In genomic region chr9:50617794-50618330, GRCm38 (mm10) we compare ENCODE assay signal across 7 mouse cellular contexts. TPM values are rescaled to one million over a fixed set of nuclear protein-coding genes. Genes with fewer than 3 reads are reported as not detected.
DNase-seq lines count a peak whose midpoint lies in the region; ATAC-seq and TF ChIP-seq lines count a peak whose summit lies in the region.

No protein-coding gene starts in this region.

- H3K36me3 ChIP-seq in megakaryocyte, embryonic 14.5 days (replicated peaks; ENCODE audit: low read length) = peaks cover 28% of the 10 kb centered on the region
- peaks cover 20% of the 10 kb centered on the region for H3K36me3 ChIP-seq in forebrain, postnatal 0 days (ENCODE audit: insufficient read depth)
- peaks cover 25% of the 10 kb centered on the region for H3K36me3 ChIP-seq in liver, embryonic 12.5 days
- 0 out of 2 replicates have a peak, but pooled peaks cover 2% of the 10 kb centered on the region for H3K36me3 ChIP-seq in stomach, postnatal 0 days (ENCODE audit: control insufficient read depth, insufficient read depth, low read length)

- no peak for ATAC-seq in megakaryocyte, adult 5-6 weeks (ENCODE audit: poor library complexity, severe bottlenecking)
- no peak for ATAC-seq in forebrain, postnatal 0 days
- no peak for ATAC-seq in liver, embryonic 12.5 days
- ATAC-seq in stomach, postnatal 0 days (ENCODE audit: low FRiP score, low TSS enrichment) = no peak

- no peak for TF ChIP-seq CTCF in forebrain, postnatal 0 days (IDR thresholded peaks at IDR 0.05; ENCODE audit: low read depth)
- no peak for TF ChIP-seq CTCF in stomach, postnatal 0 days (IDR thresholded peaks at IDR 0.05; ENCODE audit: low read depth)

- 64% methylated on average over 9 of the region's 9 CpGs for WGBS in forebrain, postnatal 0 days
- 52% methylated on average over 9 of the region's 9 CpGs for WGBS in liver, embryonic 12.5 days (ENCODE audit: insufficient replicate concordance)
- WGBS in stomach, postnatal 0 days = 60% methylated on average over 9 of the region's 9 CpGs

- peaks cover 31% of the 10 kb centered on the region for H3K4me1 ChIP-seq in megakaryocyte, embryonic 14.5 days
- H3K4me1 ChIP-seq in forebrain, postnatal 0 days (ENCODE audit: insufficient read depth) = no peaks in the 10 kb centered on the region
- peaks cover 20% of the 10 kb centered on the region for H3K4me1 ChIP-seq in liver, embryonic 12.5 days
- no peaks in the 10 kb centered on the region; the same call in 1 of the 2 replicates for H3K4me1 ChIP-seq in stomach, postnatal 0 days (replicated peaks; ENCODE audit: control insufficient read depth, insufficient read depth)

- H3K9me3 ChIP-seq in megakaryocyte, embryonic 14.5 days = no peaks in the 10 kb centered on the region
- no peaks in the 10 kb centered on the region for H3K9me3 ChIP-seq in forebrain, postnatal 0 days (ENCODE audit: low read length)
- H3K9me3 ChIP-seq in liver, embryonic 12.5 days (replicated peaks) = no peaks in the 10 kb centered on the region
- no peaks in the 10 kb centered on the region for H3K9me3 ChIP-seq in stomach, postnatal 0 days (ENCODE audit: control insufficient read depth, low read length)

- no peak overlapping the region for H3K9ac ChIP-seq in forebrain, postnatal 0 days
- H3K9ac ChIP-seq in liver, embryonic 12.5 days = peak overlapping the region; percentile 93; the same call in 1 of the 2 replicates
- H3K9ac ChIP-seq in stomach, postnatal 0 days (ENCODE audit: low read length) = no peak overlapping the region

- peak overlapping the region; percentile 80 for H3K4me2 ChIP-seq in forebrain, postnatal 0 days (ENCODE audit: low read depth)
- H3K4me2 ChIP-seq in liver, embryonic 12.5 days = peak overlapping the region; percentile 84
- H3K4me2 ChIP-seq in stomach, postnatal 0 days (replicated peaks; ENCODE audit: low read depth) = peak overlapping the region; percentile 80

- H3K4me3 ChIP-seq in megakaryocyte, embryonic 14.5 days (replicated peaks) = peak overlapping the region; percentile 99
- H3K4me3 ChIP-seq in forebrain, postnatal 0 days (ENCODE audit: low read depth, low read length) = peak overlapping the region; percentile 95; the same call in 1 of the 2 replicates
- H3K4me3 ChIP-seq in liver, embryonic 12.5 days = peak overlapping the region; percentile 98
- H3K4me3 ChIP-seq in stomach, postnatal 0 days (ENCODE audit: low read depth, low read length) = peak overlapping the region; percentile 92

- no peak for TF ChIP-seq EP300 in stomach, postnatal 0 days (optimal IDR thresholded peaks at IDR 0.05)

- no peak for DNase-seq in forebrain, postnatal 0 days
- DNase-seq in stomach, postnatal 0 days (ENCODE audit: low spot score) = no peak
- DNase-seq in cerebellum, postnatal 36 days = no peak
- DNase-seq in right cerebral cortex, postnatal 14 days = no peak

- H3K27ac ChIP-seq in forebrain, postnatal 0 days (ENCODE audit: low read depth, low read length) = no peak overlapping the region
- no peak overlapping the region for H3K27ac ChIP-seq in liver, embryonic 12.5 days
- H3K27ac ChIP-seq in stomach, postnatal 0 days (replicated peaks) = no peak overlapping the region

- peaks cover 1% of the 10 kb centered on the region for H3K27me3 ChIP-seq in megakaryocyte, embryonic 14.5 days (replicated peaks)
- no peaks in the 10 kb centered on the region for H3K27me3 ChIP-seq in forebrain, postnatal 0 days (ENCODE audit: insufficient read depth, low read length)
- no peaks in the 10 kb centered on the region for H3K27me3 ChIP-seq in liver, embryonic 12.5 days (replicated peaks)
- H3K27me3 ChIP-seq in stomach, postnatal 0 days (ENCODE audit: control insufficient read depth, insufficient read depth, low read length) = no peaks in the 10 kb centered on the region

RNA-seq across cellular contexts. Expression of gene Nkapd1, which starts 0.6 kb away (rescaled TPM):
- polyA plus RNA-seq in megakaryocyte, embryonic 14.5 days (2012; ENCODE audit: insufficient read depth, low replicate concordance) = 2.9 and 3.9 TPM in 2 replicates
- total RNA-seq in megakaryocyte, adult 5-6 weeks (2015) = 19.6 and 26.2 TPM in 2 replicates
- total RNA-seq in megakaryocyte, adult 5-6 weeks (2017) = 22.4 and 25.3 TPM in 2 replicates
- total RNA-seq in forebrain, postnatal 0 days (2014; rRNA removed) = 19.0 and 20.5 TPM in 2 replicates
- polyA plus RNA-seq in forebrain, postnatal 0 days (2015; fragmentation: Nextera tagmentation; extraction: Ambion mirVana) = 24.3 TPM in 2 replicates
- 12.5 and 13.1 TPM in 2 replicates for polyA plus RNA-seq in liver, embryonic 12.5 days (2016; fragmentation: Nextera tagmentation; extraction: Ambion mirVana)
- 14.3 and 16.1 TPM in 2 replicates for polyA plus RNA-seq in stomach, postnatal 0 days (2015; fragmentation: Nextera tagmentation; extraction: Ambion mirVana)

RNA-seq across cellular contexts. Expression of gene Pih1d2, which starts 0.7 kb away (rescaled TPM):
- 0.19 TPM in 1 of 2 replicates, not detected in the other for polyA plus RNA-seq in megakaryocyte, embryonic 14.5 days (2012; ENCODE audit: insufficient read depth, low replicate concordance)
- total RNA-seq in megakaryocyte, adult 5-6 weeks (2015) = 0.48 TPM in 1 of 2 replicates, not detected in the other
- 0.40 TPM in 1 of 2 replicates, not detected in the other for total RNA-seq in megakaryocyte, adult 5-6 weeks (2017)
- 4.0 and 5.2 TPM in 2 replicates for total RNA-seq in forebrain, postnatal 0 days (2014; rRNA removed)
- 4.6 and 6.6 TPM in 2 replicates for polyA plus RNA-seq in forebrain, postnatal 0 days (2015; fragmentation: Nextera tagmentation; extraction: Ambion mirVana)
- polyA plus RNA-seq in liver, embryonic 12.5 days (2016; fragmentation: Nextera tagmentation; extraction: Ambion mirVana) = 1.9 and 2.4 TPM in 2 replicates
- 2.2 and 3.2 TPM in 2 replicates for polyA plus RNA-seq in stomach, postnatal 0 days (2015; fragmentation: Nextera tagmentation; extraction: Ambion mirVana)

RNA-seq across cellular contexts. Expression of gene Timm8b, which starts 14.2 kb away (rescaled TPM):
- 8.5 and 23.8 TPM in 2 replicates for polyA plus RNA-seq in megakaryocyte, embryonic 14.5 days (2012; ENCODE audit: insufficient read depth, low replicate concordance)
- 78.7 and 89.2 TPM in 2 replicates for total RNA-seq in megakaryocyte, adult 5-6 weeks (2015)
- 163 and 189 TPM in 2 replicates for total RNA-seq in megakaryocyte, adult 5-6 weeks (2017)
- total RNA-seq in forebrain, postnatal 0 days (2014; rRNA removed) = 234 and 297 TPM in 2 replicates
- 389 and 523 TPM in 2 replicates for polyA plus RNA-seq in forebrain, postnatal 0 days (2015; fragmentation: Nextera tagmentation; extraction: Ambion mirVana)
- polyA plus RNA-seq in liver, embryonic 12.5 days (2016; fragmentation: Nextera tagmentation; extraction: Ambion mirVana) = 229 and 237 TPM in 2 replicates
- 252 and 278 TPM in 2 replicates for polyA plus RNA-seq in stomach, postnatal 0 days (2015; fragmentation: Nextera tagmentation; extraction: Ambion mirVana)

RNA-seq across cellular contexts. Expression of gene Sdhd, which starts 14.2 kb away (rescaled TPM):
- 6.3 and 16.9 TPM in 2 replicates for polyA plus RNA-seq in megakaryocyte, embryonic 14.5 days (2012; ENCODE audit: insufficient read depth, low replicate concordance)
- total RNA-seq in megakaryocyte, adult 5-6 weeks (2015) = 165 and 185 TPM in 2 replicates
- 130 and 132 TPM in 2 replicates for total RNA-seq in megakaryocyte, adult 5-6 weeks (2017)
- total RNA-seq in forebrain, postnatal 0 days (2014; rRNA removed) = 151 and 168 TPM in 2 replicates
- polyA plus RNA-seq in forebrain, postnatal 0 days (2015; fragmentation: Nextera tagmentation; extraction: Ambion mirVana) = 279 and 305 TPM in 2 replicates
- polyA plus RNA-seq in liver, embryonic 12.5 days (2016; fragmentation: Nextera tagmentation; extraction: Ambion mirVana) = 344 and 352 TPM in 2 replicates
- polyA plus RNA-seq in stomach, postnatal 0 days (2015; fragmentation: Nextera tagmentation; extraction: Ambion mirVana) = 425 and 428 TPM in 2 replicates

RNA-seq across cellular contexts. Expression of gene Dlat, which starts 41.7 kb away (rescaled TPM):
- polyA plus RNA-seq in megakaryocyte, embryonic 14.5 days (2012; ENCODE audit: insufficient read depth, low replicate concordance) = 10.9 and 18.4 TPM in 2 replicates
- 27.6 and 28.5 TPM in 2 replicates for total RNA-seq in megakaryocyte, adult 5-6 weeks (2015)
- 21.7 and 34.4 TPM in 2 replicates for total RNA-seq in megakaryocyte, adult 5-6 weeks (2017)
- 60.7 and 67.1 TPM in 2 replicates for total RNA-seq in forebrain, postnatal 0 days (2014; rRNA removed)
- 46.0 and 52.7 TPM in 2 replicates for polyA plus RNA-seq in forebrain, postnatal 0 days (2015; fragmentation: Nextera tagmentation; extraction: Ambion mirVana)
- 47.2 and 47.9 TPM in 2 replicates for polyA plus RNA-seq in liver, embryonic 12.5 days (2016; fragmentation: Nextera tagmentation; extraction: Ambion mirVana)
- polyA plus RNA-seq in stomach, postnatal 0 days (2015; fragmentation: Nextera tagmentation; extraction: Ambion mirVana) = 36.7 and 45.2 TPM in 2 replicates
